Mouse (Mus musculus) kidney, postnatal 0 days (tissue): Measurements from ENCODE around the gene Hagh. TPM values are rescaled to one million over a fixed set of nuclear protein-coding genes. Genes with fewer than 3 reads are reported as not detected.

Experiments
- ATAC-seq: fragments of 200-750 bp; cut with Nextera tagmentation; replicated peaks from 2 replicates; pipeline ENCODE4 v1.8.0; 2017; ENCODE audit warnings: low read depth, moderate number of reproducible peaks, moderate TSS enrichment, moderate library complexity; ENCODE audit not compliant: low FRiP score
- DNase-seq: peaks from one replicate; pipeline ENCODE4 v3.0.0-alpha.2; 2016; ENCODE audit warnings: low spot score
- H3K27ac ChIP-seq: fragments of 300-500 bp; sonication (generic); 2 replicates; pipeline ENCODE4 v1.5.1; 2014; ENCODE audit warnings: mild to moderate bottlenecking
- H3K27me3 ChIP-seq: fragments of 300-500 bp; sonication (generic); 2 replicates; pipeline ENCODE4 v1.6.1; 2014; ENCODE audit warnings: low read length, mixed read lengths; ENCODE audit not compliant: insufficient read depth
- H3K36me3 ChIP-seq: fragments of 300-500 bp; sonication (generic); 2 replicates; pipeline ENCODE4 v1.6.1; 2014; ENCODE audit warnings: low read length, mixed read lengths; ENCODE audit not compliant: insufficient read depth
- H3K4me1 ChIP-seq: fragments of 300-500 bp; sonication (generic); replicated peaks from 2 replicates; pipeline ENCODE4 v1.6.1; 2014; ENCODE audit warnings: antibody characterized with exemption, low read length, mixed read lengths; ENCODE audit not compliant: insufficient read depth
- H3K4me2 ChIP-seq: fragments of 300-500 bp; sonication (generic); 2 replicates; pipeline ENCODE4 v1.6.1; 2014; ENCODE audit warnings: mild to moderate bottlenecking, low read length, moderate library complexity, mixed read lengths
- H3K4me3 ChIP-seq: fragments of 300-500 bp; sonication (generic); replicated peaks from 2 replicates; pipeline ENCODE4 v1.5.1; 2014; ENCODE audit warnings: low read depth, low read length
- H3K9ac ChIP-seq: fragments of 300-500 bp; sonication (generic); 2 replicates; pipeline ENCODE4 v1.6.1; 2014; ENCODE audit warnings: low read depth, low read length
- H3K9me3 ChIP-seq: fragments of 300-500 bp; sonication (generic); replicated peaks from 2 replicates; pipeline ENCODE4 v1.6.1; 2016; ENCODE audit warnings: low read length, inconsistent platforms, mixed read lengths
- CTCF ChIP-seq: IDR thresholded peaks from 2 replicates; pipeline ENCODE4 v1.5.1; 2016; ENCODE audit warnings: antibody characterized with exemption, low read depth, mild to moderate bottlenecking, moderate library complexity
- WGBS: fragments of 180-500 bp; shearing (Covaris S2); extraction: QIAGEN DNeasy Blood & Tissue Kit; methylation state at CpG from one replicate; pipeline ENCODE4 v1.1.7; 2014; 5-methylcytosine and 5-hydroxymethylcytosine counted together
- polyA plus RNA-seq: library from polyadenylated mRNA; unstranded; fragments of >200 nt; fragmentation: Nextera tagmentation; extraction: Ambion mirVana; gene quantifications from 2 replicates; pipeline ENCODE4 v1.2.1, GENCODE M21; 2015

Gene Hagh
- polyA plus RNA-seq, 1 experiment from 2014 or later, result 99.7 TPM

- DNase-seq (no peak), ATAC-seq (no peak)
- no peak for TF ChIP-seq CTCF
- 91% methylated on average over 8 of the region's 8 CpGs for WGBS
- Histone ChIP-seq H3K36me3 (peaks cover 33% of the 10 kb centered on the region), H3K4me3 (no peak within 1 kb of the TSS), H3K27ac (no peak within 1 kb of the TSS), H3K9me3 (no peaks in the 10 kb centered on the region), H3K27me3 (no peaks in the 10 kb centered on the region), H3K4me2 (no peak within 1 kb of the TSS), H3K9ac (no peak within 1 kb of the TSS), H3K4me1 (no peaks in the 10 kb centered on the region)
Observed at GRCm38 (mm10) chr17:24865776-24866175, 25.8 kb downstream of the Hagh start, which contains the start of gene Igfals. TSS of gene Igfals (plus strand) at chr17:24865997.

DNA sequence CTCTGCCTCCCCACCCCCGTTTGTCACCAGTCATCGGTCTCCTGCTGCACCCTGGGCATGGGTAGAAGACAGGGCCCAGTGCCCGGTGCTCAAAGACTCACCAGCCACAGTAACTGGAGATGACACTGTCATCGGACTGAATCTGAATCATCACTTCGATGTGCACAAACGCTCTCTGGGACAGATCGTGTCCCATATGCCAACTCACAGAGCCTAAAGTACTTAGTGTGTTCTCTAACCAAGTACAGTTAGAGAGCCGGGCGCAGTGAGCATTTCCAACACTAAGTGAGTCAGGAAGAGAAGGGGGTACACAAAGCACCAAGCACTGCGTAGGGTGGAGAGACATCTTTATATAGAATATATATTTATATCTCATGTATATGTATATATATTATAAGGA lies 28.0 kb downstream of the Hagh start:
- DNase-seq, result no peak
- 88% methylated on average over 10 of the region's 10 CpGs for WGBS

GRCm38 (mm10) chr17:24873695-24874404 lies 33.9 kb downstream of the Hagh start:
- Histone ChIP-seq H3K36me3 (no peaks in the 10 kb centered on the region), H3K4me1 (no peaks in the 10 kb centered on the region), H3K27me3 (no peaks in the 10 kb centered on the region), H3K27ac (no peak overlapping the region), H3K4me3 (no peak overlapping the region), H3K9ac (no peak overlapping the region), H3K4me2 (no peak overlapping the region), H3K9me3 (no peaks in the 10 kb centered on the region)
- DNase-seq, result no peak
- no peak for TF ChIP-seq CTCF
- 53% methylated on average over 4 of the region's 4 CpGs for WGBS
- ATAC-seq, result no peak

More for the DNA sequence above, 28.0 kb downstream of the Hagh start:
- Histone ChIP-seq H3K4me3 (no peak overlapping the region), H3K9ac (no peak overlapping the region), H3K4me1 (no peaks in the 10 kb centered on the region), H3K27me3 (no peaks in the 10 kb centered on the region), H3K4me2 (no peak overlapping the region), H3K9me3 (no peaks in the 10 kb centered on the region), H3K27ac (no peak overlapping the region), H3K36me3 (0 out of 2 replicates have a peak, but pooled peaks cover 16% of the 10 kb centered on the region)
- no peak for TF ChIP-seq CTCF
- no peak for ATAC-seq

- H3K4me3 ChIP-seq, result no peak overlapping the region
- ATAC-seq (no peak), DNase-seq (no peak)
- no peak overlapping the region for H3K27ac ChIP-seq
- H3K4me2 ChIP-seq, result no peak overlapping the region
- TF ChIP-seq CTCF, result no peak
- H3K4me1 ChIP-seq, result no peaks in the 10 kb centered on the region
- H3K36me3 ChIP-seq, result no peaks in the 10 kb centered on the region
- H3K9me3 ChIP-seq, result no peaks in the 10 kb centered on the region
- H3K27me3 ChIP-seq, result no peaks in the 10 kb centered on the region
- 71% methylated on average over 1 of the region's 1 CpGs for WGBS
- no peak overlapping the region for H3K9ac ChIP-seq
Observed at GRCm38 (mm10) chr17:24874405-24874745, 34.4 kb downstream of the Hagh start.

DNA sequence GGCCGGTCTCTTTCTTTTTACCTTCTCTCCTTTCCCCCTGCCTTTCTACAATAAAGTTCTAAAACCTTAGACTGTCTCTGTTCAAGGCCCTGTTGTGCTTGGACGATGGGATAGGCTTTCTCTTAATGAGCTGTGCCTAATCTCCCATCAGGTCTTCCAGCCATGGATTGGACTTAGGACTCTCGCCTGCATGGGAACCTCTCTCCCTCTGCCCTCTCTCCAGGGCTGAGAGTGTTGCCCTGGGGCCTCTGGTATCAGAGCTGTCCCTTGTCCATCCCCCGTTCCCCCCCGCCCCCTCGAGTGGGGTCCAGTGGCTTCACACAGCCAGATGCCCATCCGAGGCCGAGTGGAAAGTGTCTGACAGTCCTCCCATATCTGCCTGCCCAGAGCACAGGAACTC lies 35.0 kb downstream of the Hagh start:
- no peak overlapping the region for H3K4me2 ChIP-seq
- H3K4me1 ChIP-seq, result no peaks in the 10 kb centered on the region
- no peak overlapping the region for H3K9ac ChIP-seq
- H3K36me3 ChIP-seq, result no peaks in the 10 kb centered on the region
- no peaks in the 10 kb centered on the region for H3K9me3 ChIP-seq
- H3K27me3 ChIP-seq, result no peaks in the 10 kb centered on the region
- no peak for TF ChIP-seq CTCF
- no peak overlapping the region for H3K27ac ChIP-seq
- ATAC-seq, result 0 out of 2 replicates have a peak, but pooled peaks have one; percentile 15
- no peak overlapping the region for H3K4me3 ChIP-seq
- DNase-seq, result no peak
- WGBS, result 79% methylated on average over 8 of the region's 8 CpGs

GRCm38 (mm10) chr17:24877336-24878116 lies 37.6 kb downstream of the Hagh start:
- Histone ChIP-seq H3K27ac (peak overlapping the region; percentile 38), H3K27me3 (no peaks in the 10 kb centered on the region), H3K4me2 (no peak overlapping the region), H3K36me3 (peaks cover 4% of the 10 kb centered on the region; the same call in 1 of the 2 replicates), H3K9me3 (no peaks in the 10 kb centered on the region), H3K9ac (peak overlapping the region; percentile 24; the same call in 1 of the 2 replicates), H3K4me1 (0 out of 2 replicates have a peak, but pooled peaks cover 4% of the 10 kb centered on the region), H3K4me3 (no peak overlapping the region)
- ATAC-seq, result peak; percentile 52
- DNase-seq, result no peak
- 46% methylated on average over 10 of the region's 10 CpGs for WGBS
- no peak for TF ChIP-seq CTCF
